Mouse (Mus musculus) v-Abl transformed pro-B cells (cell line): Measurements from ENCODE around the gene Esr1.

Experiments used
- in situ Hi-C, 2 experiments: fragments of 400-800 bp; cut with MboI; formaldehyde crosslinking; loops; one replicate each; pipeline ENCODE4 v1.15.1; 2025; ENCODE audit not compliant: unreplicated experiment in 2 of 2

Esr1 gene

DNA sequence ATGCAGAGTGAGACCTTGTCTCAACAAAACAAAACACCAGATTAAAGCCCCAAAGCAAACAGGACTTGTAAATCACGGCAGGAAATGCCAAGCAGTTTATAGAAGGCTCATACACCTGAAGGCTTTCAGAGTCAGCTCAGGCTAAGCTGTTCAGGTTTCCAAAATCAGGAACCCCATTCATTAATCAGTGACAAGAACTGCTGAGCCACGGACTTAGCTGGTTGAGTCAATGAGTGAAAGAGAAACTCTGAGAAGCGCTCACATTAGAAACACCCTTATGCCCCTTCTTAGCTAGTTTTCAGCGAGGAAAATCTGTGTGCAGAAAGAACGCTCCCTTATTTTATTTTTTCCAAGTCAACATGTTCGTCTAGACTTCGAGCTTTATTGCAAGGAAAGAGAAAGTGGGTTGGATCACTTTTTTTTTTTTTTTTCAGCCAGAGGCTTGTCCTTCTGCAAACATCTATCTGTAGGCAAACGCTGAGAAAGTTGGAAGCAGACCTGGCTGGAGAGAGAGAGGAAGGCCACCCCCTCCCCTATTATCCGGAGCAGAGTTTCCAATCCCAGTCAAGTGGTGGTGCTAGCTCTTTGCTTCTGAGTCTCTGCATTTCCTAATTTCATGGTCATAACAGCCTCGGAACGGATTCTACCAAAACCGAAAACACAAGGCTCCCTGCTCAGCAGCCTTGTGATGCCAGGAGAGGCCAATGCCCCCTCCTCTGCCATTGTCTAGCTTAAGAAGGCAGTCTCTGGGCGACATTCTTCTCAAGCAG, at the start of gene Esr1:
Gene Esr1 (plus strand): TSS at position 208 of the 770 bp plus-strand sequence.
- in situ Hi-C loops = loop anchor here (5.0 to 10.0 kb wide), 5 partner anchors 61 to 256 kb away; no protein-coding TSS in a partner anchor

GRCm38 (mm10) chr10:4565148-4565547, 46.2 kb upstream of the Esr1 start:
- in situ Hi-C loops = no loop called here

DNA sequence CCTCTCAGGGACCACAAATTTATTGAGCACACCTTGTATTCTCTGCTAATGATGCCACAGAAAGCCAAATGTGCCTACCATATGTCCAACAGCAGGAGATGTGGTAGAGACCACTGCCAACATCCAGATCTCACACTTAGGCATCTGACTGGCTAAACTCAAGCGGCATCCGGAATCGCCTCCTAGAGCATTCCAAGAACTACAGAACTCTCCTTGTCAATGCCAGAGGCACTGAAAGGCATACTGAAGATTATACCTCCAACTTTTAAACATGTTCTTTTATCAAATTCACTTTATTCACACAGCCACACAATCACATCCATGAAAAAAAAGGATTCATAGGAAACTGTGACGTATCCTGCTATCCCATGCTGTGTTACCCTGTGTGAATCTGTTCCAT, 40.6 kb upstream of the Esr1 start:
- in situ Hi-C loops = no loop called here

DNA sequence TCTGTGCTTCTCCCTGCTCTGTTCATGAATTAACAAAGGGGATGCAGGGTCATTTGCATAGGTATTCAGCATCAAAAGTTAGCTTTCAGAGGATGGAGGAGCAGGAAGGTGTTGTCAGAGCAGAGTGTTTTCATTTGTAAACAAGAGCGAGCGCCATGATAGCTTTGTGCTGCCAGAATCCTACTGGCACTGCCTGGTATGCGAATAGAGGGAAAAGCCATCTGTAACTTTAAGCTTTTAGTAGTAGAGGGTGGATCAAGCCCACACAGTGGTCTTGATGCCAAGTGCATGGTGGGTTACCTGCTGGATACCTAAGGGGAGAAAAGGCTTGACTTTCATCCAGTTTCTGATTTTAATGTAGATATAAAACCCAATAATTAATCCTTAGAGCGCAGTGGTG, 40.1 kb upstream of the Esr1 start:
- in situ Hi-C loops = no loop called here

DNA sequence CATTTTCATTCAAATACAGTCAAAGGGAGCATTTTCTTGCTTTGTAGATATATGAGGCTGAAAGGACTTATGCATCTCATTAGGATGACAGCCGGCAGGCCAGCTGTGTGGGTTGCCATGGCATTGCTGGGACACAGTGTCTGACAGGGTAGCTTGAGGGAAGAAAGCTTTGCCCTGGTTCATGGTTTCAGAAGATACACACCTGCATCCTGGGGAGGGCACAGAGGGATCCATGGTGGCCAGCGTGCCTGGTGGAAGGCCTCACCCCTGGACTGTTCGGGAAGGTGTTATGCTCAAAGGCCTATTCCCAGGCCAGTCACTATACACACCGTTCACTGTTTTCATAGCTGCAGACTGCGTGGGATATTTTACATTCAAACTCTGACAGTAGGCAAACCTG, 29.5 kb upstream of the Esr1 start:
- in situ Hi-C loops = loop anchor here (25.0 kb wide), 3 partner anchors 595 to 905 kb away; no protein-coding TSS in a partner anchor

DNA sequence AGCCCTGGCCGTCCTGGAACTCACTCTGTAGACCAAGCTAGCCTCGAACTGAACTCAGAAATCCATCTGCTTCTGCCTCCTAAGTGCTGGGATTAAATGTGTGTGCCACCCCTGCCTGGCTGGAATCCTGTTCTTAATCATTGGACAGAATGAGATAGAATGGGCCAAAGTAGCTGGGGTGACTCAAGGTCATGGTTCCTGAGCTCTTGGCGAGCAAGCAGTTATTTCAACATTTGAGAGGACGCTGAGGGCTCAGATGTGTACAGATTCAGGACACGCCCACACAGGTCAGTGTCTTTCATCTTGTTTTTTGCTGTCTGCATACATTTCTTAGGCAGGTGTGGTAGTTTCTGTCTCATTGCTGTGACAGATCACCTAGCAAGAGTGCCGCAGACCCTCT, 24.7 kb upstream of the Esr1 start:
- in situ Hi-C loops = loop anchor here (25.0 kb wide), 3 partner anchors 599 to 901 kb away; no protein-coding TSS in a partner anchor

- in situ Hi-C loops = loop anchor here (25.0 kb wide), 3 partner anchors 602 to 898 kb away; no protein-coding TSS in a partner anchor
These were observed 21.8 kb upstream of the Esr1 start for GRCm38 (mm10) chr10:4589576-4589975.

DNA sequence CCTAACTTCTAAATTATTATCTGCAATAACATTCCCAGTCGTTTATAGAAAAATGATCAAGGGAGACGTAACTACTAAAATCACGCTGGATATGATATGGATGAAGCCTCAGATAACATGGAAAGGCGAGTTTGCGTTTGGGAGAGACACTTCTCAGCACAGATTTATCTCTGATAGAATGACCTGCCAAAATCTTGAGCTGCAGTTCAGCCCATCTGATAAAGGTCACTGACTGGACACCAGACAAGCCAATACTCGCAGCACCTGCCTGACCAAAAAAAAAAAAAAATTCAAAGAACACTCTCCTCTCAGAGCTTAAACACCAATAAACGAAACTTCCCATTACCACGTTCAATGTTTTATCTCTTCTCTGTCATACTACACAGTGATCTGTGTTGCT, 20.4 kb upstream of the Esr1 start:
- in situ Hi-C loops = loop anchor here (5.0 to 25.0 kb wide), 6 partner anchors 166 to 896 kb away; no protein-coding TSS in a partner anchor

DNA sequence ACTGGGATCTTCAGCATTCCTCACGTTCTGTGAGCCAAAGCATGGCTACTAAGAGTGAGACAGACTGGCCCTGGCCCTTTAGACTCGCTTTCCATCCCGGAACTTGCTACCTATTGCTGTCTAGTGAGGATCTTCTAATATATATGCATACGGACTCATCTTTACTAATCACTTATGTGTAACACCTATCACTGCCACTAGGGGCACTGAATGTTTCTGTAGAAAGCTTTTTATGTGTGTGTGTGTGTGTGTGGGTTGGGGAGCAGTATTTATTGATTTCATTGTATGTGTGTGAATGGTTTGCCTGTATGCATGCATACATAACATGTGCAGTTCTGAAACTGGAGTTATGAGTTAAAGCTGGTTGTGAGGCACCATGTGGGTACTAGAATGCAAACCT, 17.6 kb upstream of the Esr1 start:
- in situ Hi-C loops = loop anchor here (5.0 to 25.0 kb wide), 6 partner anchors 169 to 893 kb away; no protein-coding TSS in a partner anchor

DNA sequence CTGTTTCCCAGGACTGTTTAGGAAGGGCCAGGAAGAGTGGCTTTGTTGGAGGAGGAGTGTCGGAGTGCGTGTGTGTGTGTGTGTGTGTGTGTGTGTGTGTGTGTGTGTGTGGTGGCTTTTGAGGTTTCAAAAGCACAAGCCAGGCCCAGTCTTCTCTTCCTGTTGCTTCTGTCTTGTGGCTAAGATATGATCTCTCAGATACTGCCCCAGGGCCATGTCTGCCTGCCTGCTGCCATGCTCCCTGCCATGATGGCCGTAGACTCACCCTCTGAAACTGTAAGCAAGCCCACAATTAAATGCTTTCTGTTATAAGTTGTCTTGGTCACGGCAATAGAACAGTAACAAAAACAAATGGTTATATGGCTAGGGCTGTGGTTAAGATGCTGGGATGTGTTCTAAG, 14.2 kb upstream of the Esr1 start:
- in situ Hi-C loops = loop anchor here (5.0 to 25.0 kb wide), 7 partner anchors 172 to 890 kb away; no protein-coding TSS in a partner anchor

DNA sequence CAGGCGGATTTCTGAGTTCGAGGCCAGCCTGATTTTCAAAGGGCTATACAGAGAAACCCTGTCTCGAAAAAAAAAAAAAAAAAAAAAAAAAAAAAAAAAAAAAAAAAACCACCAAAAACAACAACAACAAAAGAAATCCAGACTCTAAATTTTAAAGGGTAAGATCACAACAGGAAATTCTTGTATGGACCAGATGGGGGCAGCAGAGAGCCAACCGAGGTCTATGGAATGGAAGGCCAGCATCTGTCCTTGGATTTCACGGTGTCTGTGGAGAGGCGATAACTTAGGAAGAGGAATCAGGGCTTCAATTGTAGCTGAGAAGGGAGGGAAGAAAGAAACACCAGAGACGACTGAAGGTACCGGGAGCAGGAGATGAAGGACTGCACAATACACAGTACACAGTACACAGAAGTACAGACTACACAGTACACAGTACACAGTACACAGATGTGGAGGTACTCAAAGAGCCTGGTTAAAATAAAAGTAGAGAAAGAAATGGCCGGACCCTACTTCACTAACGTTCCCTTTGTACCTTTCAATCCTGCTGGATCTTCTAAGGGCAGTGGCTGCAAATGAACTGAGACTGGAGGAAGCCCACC, 13.1 kb upstream of the Esr1 start:
- in situ Hi-C loops = loop anchor here (5.0 to 25.0 kb wide), 7 partner anchors 174 to 889 kb away; no protein-coding TSS in a partner anchor

GRCm38 (mm10) chr10:4598916-4599315, 12.5 kb upstream of the Esr1 start:
- in situ Hi-C loops = loop anchor here (5.0 to 25.0 kb wide), 7 partner anchors 174 to 888 kb away; no protein-coding TSS in a partner anchor

DNA sequence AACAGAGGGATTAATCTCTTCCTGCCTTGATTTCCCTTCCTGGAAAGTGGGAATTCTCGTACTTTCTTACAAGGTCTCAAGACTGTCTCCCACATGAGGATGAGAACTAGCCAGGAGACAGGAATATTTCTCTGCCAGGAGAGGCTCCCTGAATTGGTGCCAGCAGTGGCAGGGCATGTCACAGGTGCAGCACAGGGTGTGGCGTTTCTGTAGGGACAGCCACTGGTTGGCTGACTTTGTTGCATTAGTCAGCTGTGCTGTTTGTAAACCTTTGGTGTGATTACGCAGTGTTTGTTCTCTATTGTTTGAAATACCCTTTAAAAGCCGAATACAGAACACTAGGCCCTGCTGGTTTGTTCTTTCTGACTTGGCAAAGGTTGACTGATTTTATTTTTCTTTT, 11.8 kb upstream of the Esr1 start:
- in situ Hi-C loops = loop anchor here (5.0 to 25.0 kb wide), 7 partner anchors 175 to 888 kb away; no protein-coding TSS in a partner anchor

DNA sequence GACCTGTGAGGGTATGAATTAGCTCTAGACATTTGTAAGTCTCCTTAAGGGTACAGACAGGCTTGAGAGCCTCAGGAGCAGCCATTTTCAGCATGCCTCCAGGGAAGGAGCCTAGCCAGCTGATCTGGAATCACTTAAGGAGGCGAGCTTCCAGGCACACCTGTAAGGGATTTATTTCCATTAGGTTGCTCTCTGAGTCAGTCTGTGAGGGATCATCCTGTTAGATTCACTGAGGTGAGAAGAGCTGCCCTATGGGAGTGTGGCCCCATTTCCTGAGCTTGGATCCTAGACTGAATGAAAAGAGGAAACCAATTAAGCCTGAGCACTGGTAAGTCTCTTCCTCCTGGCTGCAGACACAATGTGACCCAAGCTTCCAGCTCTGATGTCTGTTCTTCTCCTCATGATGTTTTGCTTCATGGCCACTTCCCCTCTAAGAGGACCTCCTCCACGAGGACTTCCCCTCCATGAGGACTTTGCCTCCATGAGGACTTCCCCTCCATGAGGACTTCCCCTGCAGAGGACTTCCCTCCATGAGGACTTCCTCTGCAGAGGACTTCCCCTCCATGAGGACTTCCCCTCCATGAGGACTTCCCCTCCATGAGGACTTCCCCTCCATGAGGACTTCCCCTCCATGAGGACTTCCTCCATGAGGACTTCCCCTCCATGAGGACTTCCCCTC, 10.5 kb upstream of the Esr1 start:
- in situ Hi-C loops = loop anchor here in 1 of 2 experiments (5.0 kb wide), 1 partner anchor 179 kb away; no protein-coding TSS in a partner anchor

DNA sequence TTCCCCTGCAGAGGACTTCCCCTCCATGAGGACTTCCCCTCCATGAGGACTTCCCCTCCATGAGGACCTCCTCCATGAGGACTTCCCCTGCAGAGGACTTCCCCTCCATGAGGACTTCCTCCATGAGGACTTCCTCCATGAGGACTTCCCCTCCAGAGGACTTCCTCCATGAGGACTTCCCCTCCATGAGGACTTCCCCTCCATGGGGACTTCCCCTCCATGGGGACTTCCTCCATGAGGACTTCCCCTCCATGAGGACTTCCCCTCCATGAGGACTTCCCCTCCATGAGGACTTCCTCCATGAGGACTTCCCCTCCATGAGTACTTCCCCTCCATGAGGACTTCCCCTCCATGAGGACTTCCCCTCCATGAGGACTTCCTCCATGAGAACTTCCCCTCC, 9.8 kb upstream of the Esr1 start:
- in situ Hi-C loops = loop anchor here in 1 of 2 experiments (5.0 kb wide), 1 partner anchor 179 kb away; no protein-coding TSS in a partner anchor

DNA sequence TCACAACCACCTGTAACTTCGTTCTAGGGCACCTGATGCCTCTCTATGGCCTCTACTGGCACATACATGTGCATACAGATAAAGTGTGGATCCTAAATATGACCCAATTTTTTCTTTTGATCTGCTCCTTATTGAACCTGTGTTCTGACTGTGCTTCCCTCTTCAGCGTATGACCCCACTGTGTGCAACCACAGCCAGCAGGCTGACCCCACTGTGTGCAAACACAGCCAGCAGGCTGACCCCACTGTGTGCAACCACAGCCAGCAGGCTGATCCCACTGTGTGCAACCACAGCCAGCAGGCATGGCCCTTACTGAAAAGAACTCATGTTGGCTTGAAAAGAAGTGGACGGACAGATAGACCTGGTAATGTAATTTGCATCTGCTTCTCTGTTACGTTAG, 8.9 kb upstream of the Esr1 start:
- in situ Hi-C loops = loop anchor here in 1 of 2 experiments (5.0 kb wide), 1 partner anchor 180 kb away; no protein-coding TSS in a partner anchor

- in situ Hi-C loops = loop anchor here in 1 of 2 experiments (5.0 kb wide), 1 partner anchor 182 kb away; no protein-coding TSS in a partner anchor
These were observed 6.7 kb upstream of the Esr1 start for GRCm38 (mm10) chr10:4604527-4605209.

DNA sequence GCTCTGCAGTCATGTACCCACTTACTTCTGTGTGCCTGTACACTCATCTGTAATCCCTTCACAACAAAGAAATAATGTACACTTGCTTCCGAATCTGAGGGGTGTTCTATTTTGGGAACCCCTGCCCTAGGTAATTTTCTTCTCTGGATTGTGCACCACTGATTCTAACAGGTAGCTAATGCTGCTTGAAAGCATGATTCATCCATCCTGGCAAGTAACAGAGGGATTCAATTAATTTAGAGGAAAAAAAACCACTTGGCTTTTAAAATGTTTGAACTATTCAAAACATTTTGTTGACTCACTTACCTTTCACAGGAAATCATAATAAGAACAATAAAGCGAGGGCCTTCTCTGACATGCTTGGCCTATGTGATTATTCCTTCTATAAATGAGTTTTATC, 1.2 kb upstream of the Esr1 start:
- in situ Hi-C loops = loop anchor here (5.0 to 10.0 kb wide), 5 partner anchors 62 to 257 kb away; no protein-coding TSS in a partner anchor

DNA sequence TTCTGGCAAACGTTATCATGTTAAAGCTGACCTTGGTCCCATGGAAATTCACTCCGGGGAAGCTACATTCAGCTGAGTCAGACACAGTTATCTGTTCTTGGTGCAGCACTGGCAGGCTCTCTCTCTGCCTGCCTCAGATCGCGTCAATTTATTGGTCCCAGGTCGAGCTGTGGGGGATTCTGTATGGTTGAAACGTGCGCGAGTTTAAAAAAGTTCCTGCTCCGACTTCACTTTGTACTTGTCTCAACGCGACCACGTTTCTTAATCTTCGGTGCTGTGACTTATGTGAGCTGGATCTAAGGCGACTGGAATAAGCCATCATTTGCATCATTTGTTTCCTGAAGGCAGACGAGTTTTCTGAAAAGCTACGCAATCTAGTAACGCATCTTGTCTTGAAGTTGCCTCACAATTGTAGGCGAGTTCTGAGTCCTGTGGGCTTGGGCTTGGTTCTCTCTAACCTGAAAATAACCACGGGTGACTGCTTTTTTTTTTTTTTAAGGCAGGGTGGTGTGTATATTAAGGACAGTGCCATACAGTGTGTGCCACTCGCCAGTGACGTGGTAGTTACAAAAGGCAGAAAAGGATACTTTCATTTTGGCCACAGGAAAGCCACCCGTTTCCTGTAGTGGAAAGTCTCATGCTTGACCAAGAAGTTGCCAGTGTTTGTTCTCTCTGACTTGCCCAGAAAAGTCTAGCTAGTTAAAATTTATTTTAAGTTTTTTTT, 1.1 kb downstream of the Esr1 start:
- in situ Hi-C loops = loop anchor here (5.0 to 10.0 kb wide), 5 partner anchors 60 to 255 kb away; no protein-coding TSS in a partner anchor
